Mouse (Mus musculus): Measurements from ENCODE around the gene Cfp. TPM values are rescaled to one million over a fixed set of nuclear protein-coding genes. Genes with fewer than 3 reads are reported as not detected.

The Cfp gene
- 10 to 100 TPM in 1 of 2 experiments, 1 to 10 TPM in 1; 8.0 to 11.8 TPM for total RNA-seq (2021)
- long read RNA-seq, experiment 1, transcript Cfp-201 (9 exons, 1,636 nt), result major isoform, 6 of 8 reads
- long read RNA-seq, experiment 1, partial matches to known transcripts, result 0 of 8 reads
- long read RNA-seq, experiment 1, other reads (novel, unspliced or antisense), result 2 of 8 reads
- long read RNA-seq, experiment 2, transcript Cfp-201 (9 exons, 1,636 nt), result major isoform, 7 of 10 reads
- long read RNA-seq, experiment 2, partial matches to known transcripts, result 1 of 10 reads
- long read RNA-seq, experiment 2, other reads (novel, unspliced or antisense), result 2 of 10 reads

- peak in 1 of 2 experiments; percentile 31 for DNase-seq
Observed at GRCm38 (mm10) chrX:20931364-20931763, at the start of gene Cfp. Gene Cfp (minus strand): TSS chrX:20931555.

DNA sequence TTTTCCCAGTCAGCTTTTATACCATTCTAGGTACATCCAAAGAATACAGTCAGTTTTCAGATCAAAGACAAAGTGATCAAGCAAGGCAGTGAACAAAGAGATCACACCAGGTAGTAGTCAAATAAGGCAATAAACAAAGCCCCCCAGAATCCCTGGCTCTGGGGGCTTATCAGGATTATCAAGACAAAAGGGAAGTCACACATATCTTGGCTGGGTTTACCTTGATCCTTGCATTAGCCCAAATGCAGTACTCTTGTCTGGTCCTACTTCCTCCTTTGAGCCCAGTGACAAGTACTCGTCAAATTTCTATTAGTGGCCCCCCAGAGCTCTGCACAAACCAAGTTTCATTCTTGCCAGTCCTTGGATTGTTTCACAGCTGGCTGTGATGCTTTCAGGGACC, 49.5 kb upstream of the Cfp start:
- no peak for DNase-seq

DNA sequence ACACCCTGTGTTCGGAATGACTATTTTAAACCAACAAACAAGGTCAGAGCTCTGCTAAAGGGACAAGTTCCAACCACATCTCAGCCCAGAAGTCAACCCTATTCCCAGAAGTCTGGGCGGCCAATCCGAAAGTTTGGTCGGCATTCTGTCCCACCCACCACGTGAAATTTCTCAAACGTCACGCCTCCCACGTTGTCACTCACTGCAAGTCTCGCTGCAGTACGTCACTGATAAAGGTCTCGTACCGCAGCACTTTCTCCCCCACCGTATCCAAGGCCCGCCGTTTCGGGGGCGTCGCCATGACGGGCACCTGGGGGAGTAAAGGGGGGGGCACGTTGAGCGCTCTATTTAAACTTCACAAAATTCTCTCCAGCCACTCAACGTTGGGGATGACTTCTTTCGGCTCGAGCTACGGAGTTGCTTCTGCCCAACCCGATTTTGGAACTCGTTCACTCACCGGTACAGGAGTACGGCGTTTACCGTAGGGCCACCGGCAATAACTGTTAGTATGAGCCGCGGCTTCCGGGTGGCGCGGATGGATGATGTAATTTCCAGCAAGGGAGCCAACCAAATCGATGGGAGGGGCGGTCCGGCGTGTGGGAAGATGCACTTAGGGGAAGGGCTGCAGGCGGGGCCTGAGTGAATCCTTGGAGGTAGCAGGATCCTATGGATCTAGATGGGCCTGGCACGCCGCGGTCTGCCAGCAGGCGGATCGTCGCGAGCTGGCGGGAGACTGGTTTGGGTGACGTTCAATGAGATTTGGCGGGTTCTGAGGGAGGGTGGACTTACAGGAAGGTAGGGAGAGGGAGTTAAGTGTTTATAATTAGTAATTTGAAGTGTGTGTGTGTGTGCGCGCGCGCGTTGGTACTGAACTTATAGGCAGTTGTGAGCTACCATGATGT, 30.4 kb upstream of the Cfp start, which contains the start of gene Uxt:
Gene Uxt (minus strand): TSS at position 541 of the 902 bp plus-strand sequence.
- DNase-seq, result peak; percentile 91 to 92

GRCm38 (mm10) chrX:20950191-20950880, 19.0 kb upstream of the Cfp start, which contains the start of gene Elk1:
Gene Elk1 (minus strand): TSS chrX:20950608.
- DNase-seq, result peak; percentile 88 to 90

- DNase-seq, result peak; percentile 38 to 74
Observed at GRCm38 (mm10) chrX:20946055-20946454, 14.7 kb upstream of the Cfp start.

GRCm38 (mm10) chrX:20931963-20932362, 608 bp upstream of the Cfp start:
- peak; percentile 30 to 51 for DNase-seq

DNA sequence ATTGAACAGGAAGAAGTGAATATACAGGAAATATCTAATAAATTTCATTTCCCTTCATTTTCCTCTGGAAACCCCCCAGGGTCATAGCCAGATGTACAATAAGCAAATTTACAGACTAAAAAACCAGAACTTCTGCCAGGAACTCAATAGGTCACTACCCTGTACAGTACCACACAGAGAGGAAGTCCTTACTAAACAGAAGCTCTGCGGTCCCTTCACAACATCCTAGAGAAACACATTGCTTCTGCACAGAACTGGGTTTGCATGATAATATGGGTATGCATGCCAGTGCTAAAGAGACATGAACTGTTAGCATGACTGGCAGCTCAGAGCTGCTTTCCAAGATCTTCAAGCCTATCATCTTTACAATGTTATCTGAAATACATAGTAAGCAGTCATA, 1.5 kb downstream of the Cfp start:
- no peak for DNase-seq

DNA sequence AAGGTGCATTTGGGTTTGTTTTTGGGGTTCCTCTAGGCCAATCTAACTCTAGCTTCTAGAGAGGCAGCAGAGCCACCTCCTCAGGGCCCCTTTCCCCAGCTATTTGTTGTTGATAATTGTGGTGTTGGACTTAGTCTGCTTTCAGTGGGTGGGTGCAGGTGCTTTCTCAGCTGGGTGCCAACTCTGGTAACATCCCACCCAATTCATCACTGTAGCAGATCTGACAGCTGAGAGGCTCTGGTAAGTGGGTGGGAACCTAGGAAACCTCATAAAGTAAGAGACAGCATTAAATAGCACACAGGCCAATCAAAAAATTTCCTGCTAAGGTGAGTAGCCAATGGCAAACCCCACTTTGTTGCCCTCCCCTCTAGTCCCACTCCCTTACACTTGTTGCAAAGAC, 6.4 kb downstream of the Cfp start:
- DNase-seq, result no peak

DNA sequence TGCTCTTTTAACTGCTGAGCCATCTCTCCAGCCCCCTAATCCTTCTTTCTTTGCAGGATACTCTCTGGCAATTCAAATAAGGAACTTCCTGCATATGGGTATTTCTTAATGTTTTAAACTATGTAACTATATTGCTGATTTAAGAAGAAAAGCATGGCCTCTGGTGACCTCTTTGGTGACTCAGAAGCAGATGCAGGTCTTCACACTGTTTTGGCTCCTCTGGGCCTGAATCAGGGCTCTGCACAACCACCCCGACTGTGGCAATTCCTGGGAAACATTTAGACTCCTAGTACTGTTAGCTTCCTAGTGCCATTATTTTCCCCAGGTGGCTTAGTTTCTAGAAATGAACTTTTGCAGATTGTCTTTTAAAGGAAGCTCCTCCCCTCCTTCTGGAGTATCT, 7.8 kb downstream of the Cfp start:
- no peak for DNase-seq

DNA sequence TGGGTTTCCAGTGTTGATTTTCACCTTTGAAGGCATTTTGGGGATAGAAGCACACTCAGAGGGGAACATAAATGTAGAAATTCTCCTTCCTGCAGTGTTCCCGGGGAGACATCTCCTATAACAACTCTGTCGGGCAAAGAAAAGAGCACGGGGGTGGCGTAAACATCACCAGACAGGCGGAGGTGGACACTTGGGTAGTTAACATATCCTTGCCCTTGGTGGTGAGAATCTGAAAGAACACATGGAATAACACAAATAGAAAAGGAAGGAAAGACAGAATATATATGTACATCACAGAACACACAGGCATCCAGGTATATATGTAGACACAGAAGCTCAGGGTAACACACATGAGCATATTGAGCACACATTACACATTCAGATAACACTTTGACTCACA, 10.0 kb downstream of the Cfp start:
- no peak for DNase-seq

- peak; percentile 69 to 81 for DNase-seq
Observed at GRCm38 (mm10) chrX:20920844-20921364, 10.5 kb downstream of the Cfp start, which contains the start of gene Syn1. Gene Syn1 (minus strand): TSS chrX:20921004.

- peak in 1 of 2 experiments; percentile 6 for DNase-seq
Observed at GRCm38 (mm10) chrX:20920249-20920843, 11.0 kb downstream of the Cfp start.

GRCm38 (mm10) chrX:20915075-20915474, 16.3 kb downstream of the Cfp start:
- DNase-seq, result no peak

DNA sequence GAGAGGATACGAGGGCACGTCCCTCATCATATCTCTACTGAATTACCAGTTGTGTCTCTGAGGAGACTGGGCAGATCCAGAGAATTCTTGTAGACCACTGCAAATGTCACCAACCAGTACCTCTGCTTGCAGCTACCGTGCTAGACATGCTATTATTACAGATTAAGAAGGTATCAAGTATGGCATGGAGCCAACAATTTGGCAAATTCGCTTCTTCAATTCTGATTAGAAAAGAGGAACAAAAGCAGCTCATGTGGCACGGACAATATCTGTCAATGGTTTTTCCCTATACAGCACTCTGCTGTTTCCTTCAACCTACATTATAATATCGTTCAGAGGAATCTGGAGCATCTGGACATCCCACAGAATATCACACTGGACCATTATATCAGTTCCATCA, 17.6 kb downstream of the Cfp start:
- no peak for DNase-seq

DNA sequence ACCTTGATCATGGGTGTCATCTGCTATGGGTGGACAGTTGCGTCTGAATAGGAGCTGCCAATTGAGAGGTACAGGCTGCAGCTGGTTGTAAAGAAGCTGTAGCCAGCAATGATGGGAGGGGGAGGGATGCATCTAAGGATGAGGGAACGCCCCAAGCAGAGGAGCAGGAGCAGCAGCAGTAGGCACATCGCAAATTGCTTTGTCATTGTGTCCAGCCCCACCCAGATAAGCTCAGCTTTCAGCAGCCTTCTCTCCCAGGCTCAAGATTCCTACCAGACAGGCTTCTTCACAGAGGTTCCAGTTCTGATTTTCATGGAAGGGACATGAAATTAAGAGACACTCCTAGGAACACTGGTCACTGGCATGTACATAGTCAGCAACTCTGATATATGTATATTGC, 21.3 kb downstream of the Cfp start:
- DNase-seq, result no peak

Other genes starting within 250 kb of the Cfp start
- 100 to 1,000 TPM; 107 to 117 TPM for gene Cdk16, start 243.6 kb downstream of the Cfp start, total RNA-seq (2021)
- 1 to 10 TPM; 4.6 to 7.8 TPM for gene Usp11, start 227.6 kb downstream of the Cfp start, total RNA-seq (2021)
- gene Araf, start 133.7 kb downstream of the Cfp start, total RNA-seq (2021), result 10 to 100 TPM; 81.2 to 83.4 TPM
- 1 to 10 TPM; 2.2 to 3.2 TPM for gene Timp1, start 61.4 kb downstream of the Cfp start, total RNA-seq (2021)
- gene Syn1, start 10.6 kb downstream of the Cfp start, total RNA-seq (2021), result under 1 TPM; 0.10 to 0.21 TPM
- 1 to 10 TPM; 7.4 to 7.5 TPM for gene Elk1, start 19.1 kb upstream of the Cfp start, total RNA-seq (2021)
- gene Uxt, start 30.5 kb upstream of the Cfp start, total RNA-seq (2021), result 10 to 100 TPM; 34.8 to 40.8 TPM
- 1 to 10 TPM; 2.3 to 2.5 TPM for gene Zfp182, start 130.8 kb upstream of the Cfp start, total RNA-seq (2021)
- not detected for gene Spaca5, start 136.9 kb upstream of the Cfp start, total RNA-seq (2021)
- gene Zfp300, start 158.0 kb upstream of the Cfp start, total RNA-seq (2021), result under 1 TPM; 0.25 to 0.31 TPM
- not detected for gene Ssxa1, start 184.3 kb upstream of the Cfp start, total RNA-seq (2021)
- gene Gm21876, start 244.1 kb upstream of the Cfp start, total RNA-seq (2021), result not detected

All from heart, adult 18-20 months (tissue).